Mouse (Mus musculus): ENCODE measurements around the gene 4930449I24Rik. TPM values are rescaled to one million over a fixed set of nuclear protein-coding genes. Genes with fewer than 3 reads are reported as not detected.
A peak's percentile ranks its signal among the peaks of the same experiment; 100 is the strongest.
"Not testable (repeated sequence)": the region's sequence is repeated elsewhere in the genome, so short reads cannot be mapped to it uniquely, and the experiment has no call there.

Gene 4930449I24Rik
- total RNA-seq (2021), result not detected
- long read RNA-seq, experiment 1, result 0 reads
- long read RNA-seq, experiment 2, result 0 reads

DNA sequence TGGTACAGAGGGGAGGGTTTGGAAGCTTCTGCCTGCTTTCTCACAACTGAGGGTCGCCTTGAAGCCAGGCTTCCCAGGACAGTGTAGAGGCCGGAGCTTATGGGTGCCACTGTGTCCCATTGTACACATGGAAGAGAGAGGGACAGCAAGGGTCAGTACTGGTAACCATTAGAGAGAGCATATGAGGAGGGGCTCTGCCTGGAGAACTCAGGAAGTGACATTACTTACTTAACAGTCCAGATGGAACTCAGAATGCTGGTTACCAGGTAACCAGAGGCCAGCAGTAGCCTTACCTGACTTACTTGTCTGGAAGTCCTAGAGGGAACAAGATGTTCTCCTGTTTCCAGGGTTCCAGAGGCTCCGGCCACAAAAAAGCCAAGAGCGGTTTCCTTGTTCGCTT, at the start of gene 4930449I24Rik:
4930449I24Rik (plus strand) TSS at position 301 of the 400 bp plus-strand sequence.
- not testable (repeated sequence) for DNase-seq (ENCODE audit: low spot score in 2 of 2)

DNA sequence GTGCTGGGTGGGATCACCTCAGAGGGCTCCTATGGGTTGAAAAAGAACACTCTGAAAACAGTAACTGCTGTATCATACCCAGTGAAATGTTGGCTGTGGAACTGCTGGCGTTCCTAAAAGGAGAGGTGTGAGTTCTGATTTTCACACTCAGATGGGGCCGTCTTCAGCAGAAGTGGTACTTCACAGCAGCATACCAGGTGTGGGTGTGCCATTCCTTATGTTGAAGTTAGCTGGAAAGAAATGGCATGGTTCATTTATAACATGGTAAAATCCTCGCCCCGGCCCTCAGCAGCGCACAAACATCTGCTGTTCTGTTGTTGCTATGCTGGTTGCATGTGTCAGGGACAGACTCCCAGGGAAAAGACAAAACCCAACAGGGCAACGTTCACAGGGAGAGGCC, 48.6 kb upstream of the 4930449I24Rik start:
- no peak for DNase-seq (ENCODE audit: low spot score in 2 of 2)

DNA sequence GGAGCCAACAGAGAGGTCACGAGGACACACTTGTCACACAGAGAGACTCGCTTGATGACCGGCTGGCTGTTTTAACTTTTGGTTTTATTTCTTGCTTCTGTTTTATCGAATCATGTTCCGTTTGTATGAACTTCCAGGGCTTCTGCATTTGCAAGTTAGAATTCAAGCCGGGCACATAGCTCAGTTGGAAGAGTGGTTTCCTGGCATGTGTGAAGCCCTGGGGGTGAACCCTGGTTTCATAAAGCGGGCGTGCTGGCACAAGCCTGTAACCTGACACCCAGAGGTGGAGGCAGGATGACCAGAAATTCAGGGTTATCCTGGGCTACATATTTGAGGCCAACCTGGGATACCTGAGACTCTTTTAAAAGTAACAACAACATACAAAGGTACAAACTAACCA, 40.6 kb upstream of the 4930449I24Rik start:
- no peak for DNase-seq (ENCODE audit: low spot score in 2 of 2)

DNA sequence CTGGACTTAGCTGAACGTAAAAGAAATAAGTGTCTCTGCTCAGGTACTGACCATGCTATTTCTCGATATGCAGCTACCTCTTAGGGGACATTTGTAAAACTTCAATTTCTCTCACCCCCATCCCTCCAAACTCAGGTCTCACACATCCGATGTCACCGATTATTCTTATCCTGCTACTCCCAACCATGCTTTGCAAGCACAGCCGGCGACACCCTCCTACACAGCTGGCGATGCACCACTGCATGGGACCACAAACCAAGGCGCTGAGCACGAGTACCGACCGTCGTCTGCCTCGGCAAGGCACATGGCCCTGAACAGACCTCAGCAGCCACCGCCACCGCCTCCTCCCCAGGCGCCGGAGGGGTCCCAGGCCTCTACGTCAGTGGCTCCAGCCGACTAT, 35.5 kb upstream of the 4930449I24Rik start:
- no peak for DNase-seq (ENCODE audit: low spot score in 2 of 2)

DNA sequence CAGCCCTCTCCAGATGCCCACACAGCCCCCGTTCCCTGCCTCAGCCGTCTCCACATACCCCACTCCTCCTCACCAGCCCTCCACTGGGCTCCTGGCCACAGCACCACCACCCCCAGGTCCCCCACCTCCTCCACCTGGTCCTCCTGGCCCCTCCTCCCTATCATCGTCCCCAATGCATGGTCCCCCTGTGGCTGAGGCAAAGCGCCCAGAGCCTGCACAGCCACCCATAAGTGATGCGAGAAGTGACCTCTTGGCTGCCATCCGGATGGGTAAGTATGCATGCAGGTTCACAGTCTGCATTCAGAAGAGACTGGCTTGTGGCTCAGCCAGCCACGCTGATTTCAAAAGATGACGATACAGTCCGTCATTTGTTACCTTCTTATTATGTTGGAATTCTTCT, 33.9 kb upstream of the 4930449I24Rik start:
- no peak for DNase-seq (ENCODE audit: low spot score in 2 of 2)

DNA sequence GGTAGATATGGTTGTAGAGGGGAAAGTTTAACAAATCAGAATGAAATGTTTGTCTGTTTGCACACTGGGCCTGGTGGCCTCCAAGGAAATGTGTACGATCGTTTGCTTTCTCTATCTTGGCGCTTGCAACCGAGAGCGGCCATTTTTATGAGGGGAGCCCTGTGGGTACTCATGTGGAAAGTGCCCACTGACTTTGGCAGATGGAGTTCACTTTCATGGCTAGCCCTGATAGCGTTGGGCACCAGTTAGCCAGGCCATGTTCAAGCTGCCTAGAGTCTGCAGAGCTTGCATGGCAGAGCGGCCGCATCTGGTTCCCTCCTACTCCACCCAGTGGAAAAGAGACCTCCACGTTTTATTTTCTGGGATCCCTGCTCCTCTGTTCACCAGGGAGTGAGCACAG, 31.4 kb upstream of the 4930449I24Rik start:
- no peak for DNase-seq (ENCODE audit: low spot score in 2 of 2)

DNA sequence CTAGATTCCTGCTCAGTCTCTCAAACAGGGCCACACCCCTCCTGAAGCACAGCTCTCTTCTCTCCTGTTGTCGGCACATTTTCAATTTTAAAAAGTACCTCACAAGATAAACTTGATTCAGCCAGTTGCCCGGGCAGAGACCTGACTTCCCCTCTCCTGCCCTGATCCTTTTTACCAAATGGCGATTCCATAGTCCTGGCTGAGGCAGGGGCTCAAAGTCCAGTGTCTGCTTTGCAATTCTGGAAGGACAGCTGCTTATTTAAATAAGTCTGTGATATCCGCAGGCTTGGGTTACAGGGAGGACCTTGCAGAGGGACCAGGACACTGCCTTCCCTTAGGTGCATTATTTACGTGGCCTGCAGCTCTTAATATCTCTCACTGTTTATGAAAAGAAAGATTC, 30.9 kb upstream of the 4930449I24Rik start:
- no peak for DNase-seq (ENCODE audit: low spot score in 2 of 2)

DNA sequence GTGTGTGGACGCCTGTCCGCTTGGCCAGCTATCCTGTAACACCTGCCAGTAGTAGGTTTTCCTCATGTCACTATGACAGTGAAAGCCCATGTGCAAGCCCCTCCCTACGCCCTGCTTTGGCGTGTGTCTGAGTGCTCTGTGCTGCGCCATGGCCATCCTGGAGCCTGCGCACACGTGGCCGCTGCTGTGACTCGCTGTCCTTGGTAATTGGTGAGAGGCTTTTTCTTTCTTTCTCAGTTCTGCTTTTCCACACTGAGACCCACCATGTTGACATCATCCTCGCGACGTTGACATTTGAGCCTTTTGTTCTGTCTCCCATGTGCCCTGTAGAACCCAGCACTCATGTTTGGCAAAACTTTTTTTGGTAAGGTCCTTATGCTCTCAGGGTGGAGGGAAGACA, 30.4 kb upstream of the 4930449I24Rik start:
- peak; percentile 20 to 25 for DNase-seq (ENCODE audit: low spot score in 2 of 2)

DNA sequence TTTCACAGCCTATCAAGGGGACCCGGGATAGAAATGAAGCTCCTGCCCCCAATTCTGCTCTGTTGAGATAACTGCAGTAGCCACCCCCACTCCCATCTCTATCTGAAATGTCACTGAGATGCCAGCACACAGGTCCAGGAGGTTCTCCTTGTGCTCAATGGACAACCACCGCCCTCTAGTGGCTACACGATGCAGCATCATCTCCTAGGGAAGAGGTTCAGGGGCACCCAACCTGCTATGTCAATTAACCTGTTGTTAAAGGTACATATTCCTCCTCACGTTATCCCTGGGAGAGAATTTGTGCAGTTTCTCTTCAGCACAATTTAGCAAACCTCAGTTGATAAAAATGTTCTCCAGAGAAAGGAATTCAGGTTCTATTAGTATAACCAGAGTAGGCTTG, 22.6 kb upstream of the 4930449I24Rik start:
- peak; percentile 19 to 30 for DNase-seq (ENCODE audit: low spot score in 2 of 2)

DNA sequence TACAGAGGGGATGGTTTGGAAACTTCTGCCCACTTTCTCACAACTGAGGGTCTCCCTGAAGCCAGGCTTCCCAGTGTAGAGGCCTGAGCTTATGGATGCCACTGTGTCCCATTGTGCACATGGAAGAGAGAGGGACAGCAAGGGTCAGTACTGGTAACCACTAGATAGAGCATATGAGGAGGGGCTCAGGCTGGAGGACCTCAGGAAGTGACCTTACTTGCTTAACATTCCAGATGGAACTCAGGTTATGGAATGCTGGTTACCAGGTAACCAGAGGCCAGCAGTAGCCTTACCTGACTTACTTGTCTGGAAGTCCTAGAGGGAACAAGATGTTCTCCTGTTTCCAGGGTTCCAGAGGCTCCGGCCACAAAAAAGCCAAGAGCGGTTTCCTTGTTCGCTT, 20.5 kb upstream of the 4930449I24Rik start, which contains the start of gene Gm6408:
Gm6408 (plus strand) TSS at position 301 of the 400 bp plus-strand sequence.
- not testable (repeated sequence) for DNase-seq (ENCODE audit: low spot score in 2 of 2)

DNA sequence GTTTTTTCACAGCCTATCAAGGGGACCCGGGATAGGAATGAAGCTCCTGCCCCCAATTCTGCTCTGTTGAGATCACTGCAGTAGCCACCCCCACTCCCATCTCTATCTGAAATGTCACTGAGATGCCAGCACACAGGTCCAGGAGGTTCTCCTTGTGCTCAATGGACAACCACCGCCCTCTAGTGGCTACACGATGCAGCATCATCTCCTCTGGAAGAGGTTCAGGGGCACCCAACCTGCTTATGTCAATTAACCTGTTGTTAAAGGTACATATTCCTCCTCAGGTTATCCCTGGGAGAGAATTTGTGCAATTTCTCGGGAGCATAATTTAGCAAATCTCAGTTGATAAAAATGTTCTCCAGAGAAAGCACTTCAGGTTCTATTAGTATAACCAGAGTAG, 13.2 kb upstream of the 4930449I24Rik start:
- DNase-seq (ENCODE audit: low spot score in 2 of 2), result peak in 1 of 2 experiments; percentile 21

DNA sequence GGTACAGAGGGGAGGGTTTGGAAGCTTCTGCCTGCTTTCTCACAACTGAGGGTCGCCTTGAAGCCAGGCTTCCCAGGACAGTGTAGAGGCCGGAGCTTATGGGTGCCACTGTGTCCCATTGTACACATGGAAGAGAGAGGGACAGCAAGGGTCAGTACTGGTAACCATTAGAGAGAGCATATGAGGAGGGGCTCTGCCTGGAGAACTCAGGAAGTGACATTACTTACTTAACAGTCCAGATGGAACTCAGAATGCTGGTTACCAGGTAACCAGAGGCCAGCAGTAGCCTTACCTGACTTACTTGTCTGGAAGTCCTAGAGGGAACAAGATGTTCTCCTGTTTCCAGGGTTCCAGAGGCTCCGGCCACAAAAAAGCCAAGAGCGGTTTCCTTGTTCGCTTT, 11.1 kb upstream of the 4930449I24Rik start, which contains the start of gene Gm6370:
Gm6370 (plus strand) TSS at position 301 of the 400 bp plus-strand sequence.
- DNase-seq (ENCODE audit: low spot score in 2 of 2), result not testable (repeated sequence)

DNA sequence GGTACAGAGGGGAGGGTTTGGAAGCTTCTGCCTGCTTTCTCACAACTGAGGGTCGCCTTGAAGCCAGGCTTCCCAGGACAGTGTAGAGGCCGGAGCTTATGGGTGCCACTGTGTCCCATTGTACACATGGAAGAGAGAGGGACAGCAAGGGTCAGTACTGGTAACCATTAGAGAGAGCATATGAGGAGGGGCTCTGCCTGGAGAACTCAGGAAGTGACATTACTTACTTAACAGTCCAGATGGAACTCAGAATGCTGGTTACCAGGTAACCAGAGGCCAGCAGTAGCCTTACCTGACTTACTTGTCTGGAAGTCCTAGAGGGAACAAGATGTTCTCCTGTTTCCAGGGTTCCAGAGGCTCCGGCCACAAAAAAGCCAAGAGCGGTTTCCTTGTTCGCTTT, 11.6 kb downstream of the 4930449I24Rik start, which contains the start of gene Gm3402:
Gm3402 (plus strand) TSS at position 301 of the 400 bp plus-strand sequence.
- DNase-seq (ENCODE audit: low spot score in 2 of 2), result not testable (repeated sequence)

DNA sequence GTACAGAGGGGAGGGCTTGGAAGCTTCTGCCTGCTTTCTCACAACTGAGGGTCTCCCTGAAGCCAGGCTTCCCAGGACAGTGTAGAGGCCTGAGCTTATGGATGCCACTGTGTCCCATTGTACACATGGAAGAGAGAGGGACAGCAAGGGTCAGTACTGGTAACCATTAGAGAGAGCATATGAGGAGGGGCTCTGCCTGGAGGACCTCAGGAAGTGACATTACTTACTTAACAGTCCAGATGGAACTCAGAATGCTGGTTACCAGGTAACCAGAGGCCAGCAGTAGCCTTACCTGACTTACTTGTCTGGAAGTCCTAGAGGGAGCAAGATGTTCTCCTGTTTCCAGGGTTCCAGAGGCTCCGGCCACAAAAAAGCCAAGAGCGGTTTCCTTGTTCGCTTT, 23.3 kb downstream of the 4930449I24Rik start, which contains the start of gene Gm3404:
Gm3404 (plus strand) TSS at position 301 of the 400 bp plus-strand sequence.
- not testable (repeated sequence) for DNase-seq (ENCODE audit: low spot score in 2 of 2)

DNA sequence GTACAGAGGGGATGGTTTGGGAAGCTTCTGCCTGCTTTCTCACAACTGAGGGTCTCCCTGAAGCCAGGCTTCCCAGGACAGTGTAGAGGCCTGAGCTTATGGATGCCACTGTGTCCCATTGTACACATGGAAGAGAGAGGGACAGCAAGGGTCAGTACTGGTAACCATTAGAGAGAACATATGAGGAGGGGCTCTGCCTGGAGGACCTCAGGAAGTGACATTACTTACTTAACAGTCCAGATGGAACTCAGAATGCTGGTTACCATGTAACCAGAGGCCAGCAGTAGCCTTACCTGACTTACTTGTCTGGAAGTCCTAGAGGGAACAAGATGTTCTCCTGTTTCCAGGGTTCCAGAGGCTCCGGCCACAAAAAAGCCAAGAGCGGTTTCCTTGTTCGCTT, 35.1 kb downstream of the 4930449I24Rik start, which contains the start of gene Gm3409:
Gm3409 (plus strand) TSS at position 301 of the 400 bp plus-strand sequence.
- DNase-seq (ENCODE audit: low spot score in 2 of 2), result not testable (repeated sequence)

Other genes starting within 250 kb of the 4930449I24Rik start
- 10 to 100 TPM; 12.7 to 21.1 TPM for gene Wasf3, start 117.4 kb upstream of the 4930449I24Rik start, total RNA-seq (2021)
- gene Gm6408, start 20.4 kb upstream of the 4930449I24Rik start, total RNA-seq (2021), result not detected
- gene Gm6370, start 11.0 kb upstream of the 4930449I24Rik start, total RNA-seq (2021), result not detected
- not detected for gene Gm3402, start 11.7 kb downstream of the 4930449I24Rik start, total RNA-seq (2021)
- not detected for gene Gm3404, start 23.4 kb downstream of the 4930449I24Rik start, total RNA-seq (2021)
- gene Gm3409, start 35.2 kb downstream of the 4930449I24Rik start, total RNA-seq (2021), result not detected
- gene Gm3415, start 53.7 kb downstream of the 4930449I24Rik start, total RNA-seq (2021), result not detected
- under 1 TPM in 1 of 2 experiments, not detected in 1; 0.43 TPM for gene Gpr12, start 82.8 kb downstream of the 4930449I24Rik start, total RNA-seq (2021)

Data from adrenal gland, adult 18-20 months (tissue).